Mouse (Mus musculus): ENCODE measurements around the gene Phc2. TPM values are rescaled to one million over a fixed set of nuclear protein-coding genes. Genes with fewer than 3 reads are reported as not detected.

Phc2 gene
- polyA plus RNA-seq, 1 experiment from 2014 or later = 101 TPM

- Histone ChIP-seq H3K4me1 (replicated peaks) (peaks cover 67% of the 10 kb centered on the region), H3K9ac (no peak overlapping the region)
Measured at GRCm38 (mm10) chr4:128681126-128681525, 26.6 kb downstream of the Phc2 start.

DNA sequence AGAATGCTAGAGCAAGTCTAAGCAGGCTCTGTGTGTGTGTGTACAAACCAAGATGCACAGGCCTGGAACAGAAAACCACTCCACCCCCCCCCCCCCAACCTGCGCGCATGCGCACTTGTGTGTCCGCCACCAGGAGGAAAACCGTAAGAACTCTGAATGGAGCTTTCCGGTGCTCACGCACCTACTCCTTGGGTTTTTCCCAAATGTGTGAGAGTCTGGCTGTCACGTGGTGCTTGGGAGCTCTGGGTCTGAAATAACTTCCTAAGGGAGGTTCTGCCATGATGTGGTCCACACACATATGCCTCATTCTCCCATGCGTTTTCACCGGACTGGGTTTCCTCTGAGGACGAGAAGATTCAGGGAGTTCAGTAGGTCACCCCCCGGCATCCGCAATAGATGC lies 27.8 kb downstream of the Phc2 start:
- Histone ChIP-seq H3K27ac (replicated peaks) (0 out of 2 replicates have a peak overlapping the region, but pooled peaks have one; percentile 90), H3K36me3 (no peaks in the 10 kb centered on the region), H3K9ac (no peak overlapping the region), H3K27me3 (no peaks in the 10 kb centered on the region), H3K4me2 (no peak overlapping the region), H3K9me3 (no peaks in the 10 kb centered on the region), H3K4me1 (replicated peaks) (peaks cover 67% of the 10 kb centered on the region), H3K4me3 (no peak overlapping the region)
- ATAC-seq (ENCODE audit: low read depth) = no peak
- 92% methylated on average over 13 of the region's 13 CpGs for WGBS

More at GRCm38 (mm10) chr4:128681126-128681525, 26.6 kb downstream of the Phc2 start:
- ATAC-seq (ENCODE audit: low read depth) = no peak
- no peaks in the 10 kb centered on the region for H3K36me3 ChIP-seq
- no peaks in the 10 kb centered on the region for H3K27me3 ChIP-seq
- WGBS = 52% methylated on average over 8 of the region's 8 CpGs
- no peaks in the 10 kb centered on the region for H3K9me3 ChIP-seq
- H3K4me2 ChIP-seq = no peak overlapping the region
- H3K4me3 ChIP-seq = no peak overlapping the region
- peak overlapping the region; percentile 33 for H3K27ac ChIP-seq (replicated peaks)

DNA sequence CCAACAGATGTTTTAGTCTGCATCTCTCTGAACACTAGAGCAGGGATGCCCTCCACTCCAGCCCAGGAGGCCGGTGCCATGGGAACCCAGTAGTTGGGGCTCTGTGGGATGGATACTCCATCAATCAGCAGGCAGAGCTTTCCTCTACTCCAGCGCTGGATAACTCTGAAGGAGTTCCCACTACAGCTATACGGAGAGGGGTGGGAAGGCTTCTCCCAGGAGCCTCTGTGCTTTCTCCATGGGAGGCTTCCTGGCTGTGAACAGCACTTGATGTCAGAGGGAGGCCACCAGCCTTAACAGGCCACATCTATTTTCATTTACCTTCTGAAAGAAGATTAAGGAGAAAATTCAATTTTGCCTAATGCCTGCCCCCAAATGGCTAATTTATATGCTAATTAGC lies 29.2 kb downstream of the Phc2 start:
- WGBS = 23% methylated on average over 3 of the region's 3 CpGs
- Histone ChIP-seq H3K27ac (replicated peaks) (peak overlapping the region; percentile 90), H3K9ac (peak overlapping the region; percentile 12; the same call in 1 of the 2 replicates), H3K36me3 (no peaks in the 10 kb centered on the region), H3K4me3 (no peak overlapping the region), H3K27me3 (no peaks in the 10 kb centered on the region), H3K4me1 (replicated peaks) (peaks cover 71% of the 10 kb centered on the region), H3K4me2 (0 out of 2 replicates have a peak overlapping the region, but pooled peaks have one; percentile 3), H3K9me3 (0 out of 2 replicates have a peak, but pooled peaks cover 4% of the 10 kb centered on the region)
- peak; percentile 20; the same call in 1 of the 2 replicates for ATAC-seq (ENCODE audit: low read depth)

- H3K4me3 ChIP-seq = no peak overlapping the region
- 48% methylated on average over 11 of the region's 11 CpGs for WGBS
- 0 out of 2 replicates have a peak, but pooled peaks cover 4% of the 10 kb centered on the region for H3K9me3 ChIP-seq
- H3K9ac ChIP-seq = 0 out of 2 replicates have a peak overlapping the region, but pooled peaks have one; percentile 12
- H3K27me3 ChIP-seq = no peaks in the 10 kb centered on the region
- ATAC-seq (ENCODE audit: low read depth) = peak; percentile 41; the same call in 1 of the 2 replicates
- peaks cover 71% of the 10 kb centered on the region for H3K4me1 ChIP-seq (replicated peaks)
- peak overlapping the region; percentile 90 for H3K27ac ChIP-seq (replicated peaks)
- H3K4me2 ChIP-seq = 0 out of 2 replicates have a peak overlapping the region, but pooled peaks have one; percentile 3
- no peaks in the 10 kb centered on the region for H3K36me3 ChIP-seq
Measured at GRCm38 (mm10) chr4:128684108-128684507, 29.6 kb downstream of the Phc2 start.

DNA sequence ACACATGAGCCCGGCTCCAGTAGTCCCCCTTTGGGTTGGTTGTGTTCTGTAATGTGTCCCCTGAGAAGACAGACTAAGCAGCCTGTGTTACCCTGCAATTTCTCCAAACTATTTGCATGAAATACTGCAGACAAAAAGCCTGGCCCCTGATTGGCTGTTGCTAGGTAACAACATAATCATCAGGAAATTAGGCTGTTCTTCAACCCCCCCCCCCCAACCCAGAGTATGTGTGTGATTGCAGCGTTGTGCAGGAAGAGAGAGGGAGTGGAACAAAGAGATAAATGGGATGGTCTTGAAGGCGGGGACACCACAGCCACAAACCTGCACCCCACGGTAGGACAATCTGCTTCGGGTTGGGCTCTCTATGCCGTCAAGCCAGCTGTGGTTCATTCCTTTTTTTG lies 34.0 kb downstream of the Phc2 start:
- Histone ChIP-seq H3K36me3 (no peaks in the 10 kb centered on the region), H3K27me3 (no peaks in the 10 kb centered on the region), H3K4me2 (peak overlapping the region; percentile 60), H3K27ac (replicated peaks) (peak overlapping the region; percentile 90), H3K4me1 (replicated peaks) (peaks cover 78% of the 10 kb centered on the region), H3K4me3 (peak overlapping the region; percentile 36), H3K9me3 (0 out of 2 replicates have a peak, but pooled peaks cover 4% of the 10 kb centered on the region), H3K9ac (peak overlapping the region; percentile 68)
- peak; percentile 66 for ATAC-seq (ENCODE audit: low read depth)
- WGBS = 13% methylated on average over 6 of the region's 6 CpGs

DNA sequence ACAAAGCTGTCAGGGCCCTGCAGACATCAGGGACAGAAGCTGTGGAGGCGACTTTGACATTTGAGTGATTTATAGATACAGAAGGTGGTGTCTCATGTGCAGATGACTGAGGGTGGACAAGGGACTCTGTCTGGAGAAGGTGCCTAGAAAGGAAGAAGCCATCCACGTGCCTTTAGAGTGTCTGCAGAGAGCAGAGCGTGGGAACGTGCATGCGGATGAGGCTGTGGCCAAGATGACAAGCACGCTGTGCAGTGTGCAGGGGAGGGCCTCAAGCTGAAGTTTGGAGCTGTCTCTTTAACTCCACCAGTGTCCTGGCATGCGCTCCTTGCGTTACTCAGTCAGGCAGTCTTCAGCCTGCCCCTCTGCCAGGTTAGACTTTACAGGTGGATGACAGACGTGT lies 34.5 kb downstream of the Phc2 start:
- Histone ChIP-seq H3K4me3 (peak overlapping the region; percentile 36), H3K36me3 (no peaks in the 10 kb centered on the region), H3K4me2 (peak overlapping the region; percentile 60), H3K9me3 (0 out of 2 replicates have a peak, but pooled peaks cover 4% of the 10 kb centered on the region), H3K9ac (peak overlapping the region; percentile 68), H3K4me1 (replicated peaks) (peaks cover 78% of the 10 kb centered on the region), H3K27me3 (no peaks in the 10 kb centered on the region), H3K27ac (replicated peaks) (peak overlapping the region; percentile 90)
- WGBS = 37% methylated on average over 9 of the region's 9 CpGs
- ATAC-seq (ENCODE audit: low read depth) = peak; percentile 58; the same call in 1 of the 2 replicates

GRCm38 (mm10) chr4:128689739-128690304 lies 35.3 kb downstream of the Phc2 start:
- H3K27ac ChIP-seq (replicated peaks) = peak overlapping the region; percentile 90
- no peak for ATAC-seq (ENCODE audit: low read depth)

GRCm38 (mm10) chr4:128691195-128691594 lies 36.7 kb downstream of the Phc2 start:
- H3K4me1 ChIP-seq (replicated peaks) = peaks cover 86% of the 10 kb centered on the region
- H3K9me3 ChIP-seq = 0 out of 2 replicates have a peak, but pooled peaks cover 4% of the 10 kb centered on the region
- H3K27ac ChIP-seq (replicated peaks) = peak overlapping the region; percentile 90
- ATAC-seq (ENCODE audit: low read depth) = no peak
- H3K27me3 ChIP-seq = no peaks in the 10 kb centered on the region
- peak overlapping the region; percentile 60 for H3K4me2 ChIP-seq
- H3K4me3 ChIP-seq = no peak overlapping the region
- H3K36me3 ChIP-seq = no peaks in the 10 kb centered on the region
- 82% methylated on average over 4 of the region's 4 CpGs for WGBS
- H3K9ac ChIP-seq = peak overlapping the region; percentile 31; the same call in 1 of the 2 replicates

More at GRCm38 (mm10) chr4:128689739-128690304, 35.3 kb downstream of the Phc2 start:
- H3K9me3 ChIP-seq = 0 out of 2 replicates have a peak, but pooled peaks cover 4% of the 10 kb centered on the region
- WGBS = 56% methylated on average over 6 of the region's 6 CpGs
- peak overlapping the region; percentile 36 for H3K4me3 ChIP-seq
- H3K4me1 ChIP-seq (replicated peaks) = peaks cover 78% of the 10 kb centered on the region
- no peaks in the 10 kb centered on the region for H3K36me3 ChIP-seq
- peak overlapping the region; percentile 68 for H3K9ac ChIP-seq
- H3K27me3 ChIP-seq = no peaks in the 10 kb centered on the region
- peak overlapping the region; percentile 60 for H3K4me2 ChIP-seq

DNA sequence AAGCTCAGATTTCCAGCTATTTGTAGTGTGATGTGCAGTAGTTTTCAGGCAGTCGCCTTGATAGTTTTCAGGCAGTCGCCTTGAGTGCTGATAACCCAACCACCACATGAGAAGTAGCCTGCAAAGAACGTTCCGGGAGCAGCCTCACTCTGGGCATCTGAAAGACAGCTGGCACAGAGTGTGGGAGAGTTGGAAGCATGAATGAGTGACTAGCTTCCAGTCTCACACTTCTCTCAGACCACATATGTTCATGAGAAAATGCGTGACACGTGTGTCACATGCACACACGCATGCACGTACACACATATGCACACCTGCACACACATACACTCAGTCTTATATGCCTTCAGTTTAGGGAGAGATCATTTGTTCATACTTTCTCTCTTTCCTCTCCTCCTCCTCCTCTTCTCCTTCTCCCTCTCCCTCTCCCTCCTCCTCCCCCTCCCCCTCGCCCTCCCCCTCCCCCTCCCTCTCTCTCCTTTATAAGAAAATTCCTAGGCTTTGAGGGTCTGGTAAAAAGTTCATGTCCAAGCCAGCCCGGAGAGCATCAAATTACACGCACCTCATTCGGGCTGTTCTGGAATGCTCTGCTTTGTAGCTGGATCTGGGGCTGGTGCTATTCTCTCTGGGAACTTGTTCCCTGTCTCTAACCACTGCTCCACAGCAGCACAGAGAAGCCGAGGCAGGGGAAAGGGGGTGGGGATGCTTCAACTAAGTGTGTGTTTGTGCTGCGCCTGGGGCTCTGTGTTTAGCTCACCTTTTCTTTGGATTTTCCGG lies 37.8 kb downstream of the Phc2 start:
- H3K9me3 ChIP-seq = 0 out of 2 replicates have a peak, but pooled peaks cover 4% of the 10 kb centered on the region
- no peaks in the 10 kb centered on the region for H3K36me3 ChIP-seq
- peaks cover 97% of the 10 kb centered on the region for H3K4me1 ChIP-seq (replicated peaks)
- 66% methylated on average over 15 of the region's 15 CpGs for WGBS
- H3K27me3 ChIP-seq = no peaks in the 10 kb centered on the region
- H3K4me3 ChIP-seq = no peak overlapping the region
- peak overlapping the region; percentile 60 for H3K4me2 ChIP-seq
- H3K9ac ChIP-seq = peak overlapping the region; percentile 44
- no peak for ATAC-seq (ENCODE audit: low read depth)
- H3K27ac ChIP-seq (replicated peaks) = peak overlapping the region; percentile 90

DNA sequence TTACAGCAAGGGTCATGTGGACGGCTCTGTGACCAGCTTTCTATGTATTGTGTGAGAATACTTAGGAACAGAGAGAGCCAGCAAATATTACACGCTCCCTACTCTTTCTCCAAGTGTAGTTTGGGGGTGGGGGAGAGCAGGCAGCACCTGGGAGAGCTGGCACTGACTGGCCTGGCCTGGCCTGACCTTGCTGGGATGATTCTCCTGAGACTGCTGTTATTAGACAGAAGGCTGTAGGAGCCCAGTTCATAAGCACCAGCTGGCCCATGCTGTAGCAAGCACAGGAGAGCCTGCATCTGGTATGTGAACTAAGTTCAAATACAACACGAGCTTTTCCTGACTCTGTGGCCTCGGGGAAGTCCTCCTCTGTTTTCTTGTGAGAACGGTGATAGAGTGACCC lies 38.7 kb downstream of the Phc2 start:
- Histone ChIP-seq H3K4me3 (no peak overlapping the region), H3K4me2 (peak overlapping the region; percentile 20; the same call in 1 of the 2 replicates), H3K36me3 (no peaks in the 10 kb centered on the region), H3K27me3 (no peaks in the 10 kb centered on the region), H3K9ac (peak overlapping the region; percentile 52), H3K4me1 (replicated peaks) (peaks cover 99% of the 10 kb centered on the region), H3K9me3 (no peaks in the 10 kb centered on the region), H3K27ac (replicated peaks) (peak overlapping the region; percentile 75)
- ATAC-seq (ENCODE audit: low read depth) = no peak
- 43% methylated on average over 5 of the region's 5 CpGs for WGBS

GRCm38 (mm10) chr4:128694315-128694714 lies 39.8 kb downstream of the Phc2 start:
- no peak overlapping the region for H3K4me2 ChIP-seq
- H3K4me3 ChIP-seq = no peak overlapping the region
- no peaks in the 10 kb centered on the region for H3K36me3 ChIP-seq
- peak overlapping the region; percentile 49; the same call in 1 of the 2 replicates for H3K27ac ChIP-seq (replicated peaks)
- no peak overlapping the region for H3K9ac ChIP-seq
- no peaks in the 10 kb centered on the region for H3K27me3 ChIP-seq
- H3K9me3 ChIP-seq = no peaks in the 10 kb centered on the region
- H3K4me1 ChIP-seq (replicated peaks) = peaks cover 99% of the 10 kb centered on the region
- no peak for ATAC-seq (ENCODE audit: low read depth)

GRCm38 (mm10) chr4:128695149-128695548 lies 40.6 kb downstream of the Phc2 start:
- 68% methylated on average over 7 of the region's 7 CpGs for WGBS
- H3K27ac ChIP-seq (replicated peaks) = peak overlapping the region; percentile 49
- ATAC-seq (ENCODE audit: low read depth) = no peak

More at GRCm38 (mm10) chr4:128695149-128695548, 40.6 kb downstream of the Phc2 start:
- Histone ChIP-seq H3K9ac (no peak overlapping the region), H3K9me3 (no peaks in the 10 kb centered on the region), H3K4me2 (no peak overlapping the region), H3K27me3 (no peaks in the 10 kb centered on the region), H3K36me3 (no peaks in the 10 kb centered on the region), H3K4me3 (no peak overlapping the region), H3K4me1 (replicated peaks) (peaks cover 98% of the 10 kb centered on the region)
